Mouse (Mus musculus) embryonic stem cell, embryonic (primary cell): ENCODE results near the gene Car10.

Experiments
- CTCF ChIA-PET, 4 experiments: fragments of 300-600 bp in 2 of 4; fragments of 350-600 bp in 2 of 4; sonication (Branson Sonifier 250); formaldehyde crosslinking; loops; one replicate each; lab custom pipeline; 2022; ENCODE audit warnings: inconsistent platforms in 2 of 4; lab: Charles Lee
- POLR2A ChIA-PET, 4 experiments: fragments of 300-600 bp in 2 of 4; fragments of 350-600 bp in 2 of 4; sonication (Branson Sonifier 250); formaldehyde crosslinking; loops; one replicate each; lab custom pipeline; 2022; ENCODE audit warnings: antibody characterized with exemption in 4 of 4, inconsistent platforms in 1 of 4; lab: Charles Lee

Gene Car10

GRCm38 (mm10) chr11:93141727-93142126, 43.9 kb downstream of the Car10 start:
- ChIA-PET CTCF (no interaction called here), POLR2A (no interaction called here)

- ChIA-PET CTCF (no interaction called here), POLR2A (no interaction called here)
These were observed 46.7 kb downstream of the Car10 start for GRCm38 (mm10) chr11:93144544-93144943.

GRCm38 (mm10) chr11:93154910-93155309, 57.1 kb downstream of the Car10 start:
- POLR2A ChIA-PET: interaction anchor here in 1 of 4 experiments (0.6 kb wide), 1 partner anchor 288 kb away, joined by 5 read pairs; no protein-coding TSS in a partner anchor
- CTCF ChIA-PET: no interaction called here

GRCm38 (mm10) chr11:93172430-93172829, 74.6 kb downstream of the Car10 start:
- ChIA-PET POLR2A (no interaction called here), CTCF (no interaction called here)

GRCm38 (mm10) chr11:93173533-93174308, 75.9 kb downstream of the Car10 start:
- ChIA-PET CTCF (no interaction called here), POLR2A (interaction anchor here in 1 of 4 experiments (0.6 kb wide), 1 partner anchor 1037 kb away, joined by 3 read pairs; no protein-coding TSS in a partner anchor)

GRCm38 (mm10) chr11:93185477-93185876, 87.6 kb downstream of the Car10 start:
- POLR2A ChIA-PET: no interaction called here
- CTCF ChIA-PET: no interaction called here

GRCm38 (mm10) chr11:93186163-93186562, 88.3 kb downstream of the Car10 start:
- CTCF ChIA-PET: no interaction called here

GRCm38 (mm10) chr11:93188621-93189020, 90.8 kb downstream of the Car10 start:
- ChIA-PET CTCF (no interaction called here), POLR2A (no interaction called here)

More at GRCm38 (mm10) chr11:93186163-93186562, 88.3 kb downstream of the Car10 start:
- POLR2A ChIA-PET: interaction anchor here in 1 of 4 experiments (0.5 to 0.6 kb wide), 2 partner anchors 324 to 509 kb away, joined by 3 to 4 read pairs; no protein-coding TSS in a partner anchor

GRCm38 (mm10) chr11:93200046-93200445, 102.2 kb downstream of the Car10 start:
- CTCF ChIA-PET: no interaction called here
- POLR2A ChIA-PET: no interaction called here

GRCm38 (mm10) chr11:93217457-93217856, 119.6 kb downstream of the Car10 start:
- CTCF ChIA-PET: no interaction called here
- POLR2A ChIA-PET: no interaction called here

- POLR2A ChIA-PET: no interaction called here
- CTCF ChIA-PET: no interaction called here
These were observed 132.2 kb downstream of the Car10 start for GRCm38 (mm10) chr11:93230057-93230456.

- POLR2A ChIA-PET: no interaction called here
- CTCF ChIA-PET: no interaction called here
These were observed 152.0 kb downstream of the Car10 start for GRCm38 (mm10) chr11:93249771-93250265.

- POLR2A ChIA-PET: no interaction called here
- CTCF ChIA-PET: no interaction called here
These were observed 153.9 kb downstream of the Car10 start for GRCm38 (mm10) chr11:93251766-93252165.

- POLR2A ChIA-PET: no interaction called here
- CTCF ChIA-PET: no interaction called here
These were observed 166.2 kb downstream of the Car10 start for GRCm38 (mm10) chr11:93263979-93264378.

- POLR2A ChIA-PET: no interaction called here
- CTCF ChIA-PET: no interaction called here
These were observed 174.2 kb downstream of the Car10 start for GRCm38 (mm10) chr11:93272016-93272415.

- ChIA-PET POLR2A (no interaction called here), CTCF (no interaction called here)
These were observed 176.1 kb downstream of the Car10 start for GRCm38 (mm10) chr11:93273906-93274305.

- ChIA-PET POLR2A (no interaction called here), CTCF (no interaction called here)
These were observed 195.8 kb downstream of the Car10 start for GRCm38 (mm10) chr11:93293661-93294060.

GRCm38 (mm10) chr11:93309981-93310380, 212.2 kb downstream of the Car10 start:
- POLR2A ChIA-PET: interaction anchor here in 2 of 4 experiments (0.6 kb wide), 2 partner anchors 261 to 365 kb away, joined by 3 read pairs; no protein-coding TSS in a partner anchor
- CTCF ChIA-PET: no interaction called here

GRCm38 (mm10) chr11:93337756-93338155, 239.9 kb downstream of the Car10 start:
- POLR2A ChIA-PET: no interaction called here
- CTCF ChIA-PET: no interaction called here

- ChIA-PET POLR2A (interaction anchor here in 1 of 4 experiments (0.6 kb wide), 1 partner anchor 418 kb away, joined by 5 read pairs; no protein-coding TSS in a partner anchor), CTCF (interaction anchor here in 2 of 4 experiments (0.6 kb wide), 3 partner anchors 11 to 736 kb away, joined by 3 to 7 read pairs (median 5); no protein-coding TSS in a partner anchor)
These were observed 246.1 kb downstream of the Car10 start for GRCm38 (mm10) chr11:93343961-93344360.

GRCm38 (mm10) chr11:93344869-93345268, 247.0 kb downstream of the Car10 start:
- POLR2A ChIA-PET: no interaction called here
- CTCF ChIA-PET: no interaction called here
